Mouse (Mus musculus): ENCODE measurements around the gene Fbxo4.

DNA sequence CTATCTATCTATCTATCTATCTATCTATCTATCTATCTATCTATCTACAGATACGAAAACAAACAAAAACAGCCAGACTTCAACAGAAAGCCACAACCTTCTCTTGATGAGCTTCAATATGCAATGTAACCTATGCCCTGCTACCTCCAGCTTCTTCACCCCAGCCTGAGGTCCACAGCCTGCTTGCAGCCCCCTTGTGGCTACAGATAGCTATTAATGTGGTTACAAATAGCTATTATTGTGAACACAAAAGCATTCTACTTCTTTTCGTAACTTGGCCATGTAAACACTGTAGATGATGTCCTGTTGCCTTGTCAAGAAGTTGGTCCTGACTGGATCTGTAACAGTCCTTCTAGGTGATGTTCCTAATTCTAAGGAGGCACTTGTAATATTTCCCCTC, 41.2 kb downstream of the Fbxo4 start:
- TF ChIP-seq POLR2A (IDR thresholded peaks at IDR 0.05; ENCODE audit: low read depth, low read length) = no peak
- no peak for TF ChIP-seq CTCF (IDR thresholded peaks at IDR 0.05; ENCODE audit: extremely low read depth, insufficient read length, insufficient replicate concordance, low read depth, low read length)

All from small intestine, adult 2 months (tissue).